ENCODE assay signal across 17 mouse cellular contexts in the genomic region with DNA sequence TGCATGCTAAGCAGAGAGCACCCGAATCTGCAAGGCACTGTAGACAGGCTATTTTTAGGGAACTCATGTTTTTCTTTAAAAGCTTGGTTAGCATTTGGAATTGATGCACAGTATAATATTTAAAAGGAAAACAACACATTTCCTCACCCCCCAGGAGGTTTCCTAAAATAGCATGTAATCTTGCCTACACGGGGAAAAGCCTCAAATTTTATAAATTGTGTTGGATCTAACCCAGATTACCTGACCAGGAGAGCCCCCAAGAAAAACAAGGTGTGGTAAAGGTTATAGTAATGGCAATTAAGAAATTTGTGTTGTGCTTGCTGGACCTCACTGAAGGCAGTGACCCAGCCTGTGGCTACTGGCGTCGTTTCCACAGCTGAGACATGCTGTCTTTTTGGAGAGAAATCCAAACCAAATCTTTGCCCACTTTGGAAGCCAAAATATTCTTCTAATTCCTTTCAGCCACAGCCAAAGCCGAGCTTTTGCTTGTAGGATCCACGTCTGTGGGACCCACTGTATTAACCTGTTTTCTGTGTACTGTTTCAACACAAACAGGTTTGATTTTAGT.
A peak's percentile ranks its signal among the peaks of the same experiment; 100 is the strongest.
DNase-seq lines count a peak whose midpoint lies in the region; ATAC-seq and TF ChIP-seq lines count a peak whose summit lies in the region.
"Had no signal": no experiment of that assay in that cellular context is flagged by ENCODE, and none has a peak within 500 bp of the region (broad histone marks: within the 10 kb centered on the region; RNA-seq: fewer than 3 reads in every experiment).

No protein-coding gene starts in this region.

- no peaks in the 10 kb centered on the region for H3K36me3 ChIP-seq in lung, postnatal 0 days (ENCODE audit: insufficient read depth, low read length)
- H3K36me3 ChIP-seq: heart, embryonic 15.5 days; liver, embryonic 15.5 days; midbrain, embryonic 15.5 days had no signal

- no peaks in the 10 kb centered on the region for H3K9me3 ChIP-seq in lung, postnatal 0 days (ENCODE audit: low read length)
- H3K9me3 ChIP-seq: heart, embryonic 15.5 days; liver, embryonic 15.5 days; midbrain, embryonic 15.5 days had no signal

- intact Hi-C loops in heart, postnatal 10 days (cut with DNase I) = no loop called here
- intact Hi-C loops in gastrocnemius, adult 2 months (cut with DNase I) = no loop called here

- ATAC-seq in lung, postnatal 0 days = no peak
- ATAC-seq: intestine, embryonic 16.5 days; midbrain, embryonic 15.5 days had no signal

- 0 out of 2 replicates have a peak overlapping the region, but pooled peaks have one; percentile 6 for H3K27ac ChIP-seq in lung, postnatal 0 days (ENCODE audit: low read length)
- peak overlapping the region; percentile 3; the same call in 1 of the 2 replicates for H3K27ac ChIP-seq in gastrocnemius, adult 2 months
- H3K27ac ChIP-seq: heart, embryonic 15.5 days; hindbrain, embryonic 14.5 days; liver, embryonic 15.5 days; midbrain, embryonic 15.5 days had no signal

- H3K9ac ChIP-seq in lung, postnatal 0 days (replicated peaks; ENCODE audit: low read depth) = no peak overlapping the region
- H3K9ac ChIP-seq: heart, embryonic 15.5 days; hindbrain, embryonic 14.5 days; liver, embryonic 15.5 days; midbrain, embryonic 15.5 days had no signal

- H3K4me1 ChIP-seq in lung, postnatal 0 days (ENCODE audit: insufficient read depth, low read depth, low read length) = no peaks in the 10 kb centered on the region
- H3K4me1 ChIP-seq: heart, embryonic 15.5 days; liver, embryonic 15.5 days; midbrain, embryonic 15.5 days had no signal

- no peaks in the 10 kb centered on the region for H3K27me3 ChIP-seq in lung, postnatal 0 days (replicated peaks; ENCODE audit: insufficient read depth, low read length)
- H3K27me3 ChIP-seq: heart, embryonic 15.5 days; liver, embryonic 15.5 days; midbrain, embryonic 15.5 days had no signal

- H3K4me3 ChIP-seq in lung, postnatal 0 days (ENCODE audit: low read depth, low read length) = no peak overlapping the region
- no peak overlapping the region for H3K4me3 ChIP-seq in gastrocnemius, adult 2 months
- H3K4me3 ChIP-seq: heart, embryonic 15.5 days; liver, embryonic 15.5 days; midbrain, embryonic 15.5 days had no signal

- peak; percentile 18 to 43 for DNase-seq in heart, postnatal 10 days
- no peak for DNase-seq in heart, adult 11 months
- no peak for DNase-seq in lung, postnatal 0 days (ENCODE audit: low spot score)
- no peak for DNase-seq in lung, postnatal 10 days
- DNase-seq in gastrocnemius, adult 2 months = peak; percentile 34
- DNase-seq in ovary, postnatal 36 days (ENCODE audit: low spot score) = no peak
- DNase-seq in adrenal gland, postnatal 36 days = no peak
- DNase-seq: adrenal gland, postnatal 10 days; cerebellum, adult 9-10 months; layer of hippocampus, postnatal 36 days; left cerebral cortex, postnatal 4 days; right cerebral cortex, postnatal 14 days had no signal

- TF ChIP-seq EP300 in lung, postnatal 0 days (IDR thresholded peaks at IDR 0.05) = no peak

- no peak for TF ChIP-seq CTCF in lung, postnatal 0 days (IDR thresholded peaks at IDR 0.05)
- no peak for TF ChIP-seq CTCF in gastrocnemius, adult 2 months (IDR thresholded peaks at IDR 0.05)

- no peak overlapping the region for H3K4me2 ChIP-seq in lung, postnatal 0 days (replicated peaks; ENCODE audit: low read depth, low read length)
- H3K4me2 ChIP-seq: heart, embryonic 15.5 days; hindbrain, embryonic 14.5 days; liver, embryonic 15.5 days; midbrain, embryonic 15.5 days had no signal

- WGBS in lung, postnatal 0 days = 69% methylated on average over 6 of the region's 6 CpGs

Comparison
In these comparisons a context has a peak if more than half of its experiments do, and no peak if none do; other contexts are left out.
1. DNase-seq: peak in heart, postnatal 10 days (2 of 2) and gastrocnemius, adult 2 months (single experiment); none in heart, adult 11 months (single experiment), lung, postnatal 0 days (single experiment), lung, postnatal 10 days (single experiment), ovary, postnatal 36 days (single experiment) and adrenal gland, postnatal 36 days (0 of 2).